Mouse (Mus musculus) forelimb bud, embryonic 11.5 days (tissue): ENCODE data around the gene Slx4ip.

ENCODE experiments used
- DNase-seq: peaks from one replicate; pipeline ENCODE4 v3.0.0-alpha.2; 2012; ENCODE audit warnings: low read depth, low spot score

Gene Slx4ip

GRCm38 (mm10) chr2:136947500-136947899, 56.5 kb downstream of the Slx4ip start:
- DNase-seq = no peak

- peak; percentile 13 for DNase-seq
These were observed 56.9 kb downstream of the Slx4ip start for GRCm38 (mm10) chr2:136947937-136948336.

- DNase-seq = no peak
These were observed 61.2 kb downstream of the Slx4ip start for GRCm38 (mm10) chr2:136952238-136952637.

DNA sequence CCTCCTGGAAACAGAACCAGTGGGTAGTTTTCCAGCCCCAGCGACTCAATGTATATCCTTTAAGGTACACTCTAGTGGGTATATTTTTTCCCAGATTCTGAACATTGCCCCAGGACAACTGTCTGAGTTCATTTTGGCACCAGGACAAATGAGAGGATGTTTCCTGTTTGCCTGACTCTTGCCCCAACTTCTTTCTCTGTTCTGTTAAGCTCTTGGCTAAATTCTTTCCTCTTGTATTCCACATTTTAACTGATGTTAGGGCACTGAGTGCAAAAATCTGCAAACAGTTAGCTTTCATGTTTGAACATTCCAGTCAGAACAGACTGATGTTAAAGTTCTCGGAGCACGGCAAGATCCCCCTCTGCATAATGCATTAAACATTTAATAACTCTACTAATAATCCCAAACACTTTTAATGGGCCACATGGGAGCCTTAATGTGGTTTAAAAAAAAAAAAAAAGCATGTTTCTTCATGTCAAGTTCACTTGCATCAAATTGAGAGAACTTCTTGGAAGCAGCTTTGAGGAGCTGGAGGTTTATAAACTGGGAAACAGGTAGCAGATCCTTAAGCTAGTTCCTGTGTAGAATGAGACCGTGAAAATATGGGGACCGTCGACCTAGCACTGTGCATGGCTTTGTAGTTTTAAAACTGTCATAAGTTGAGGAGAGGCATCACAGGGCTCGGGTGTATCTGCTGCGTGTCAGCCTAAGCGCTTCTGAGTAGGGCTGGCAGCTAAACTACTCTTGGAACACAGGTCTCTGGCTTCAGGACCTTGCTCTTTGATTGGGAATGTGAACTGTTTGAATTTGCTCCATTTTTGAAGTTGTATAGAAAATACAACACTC, 64.9 kb downstream of the Slx4ip start:
- DNase-seq = peak; percentile 42

DNA sequence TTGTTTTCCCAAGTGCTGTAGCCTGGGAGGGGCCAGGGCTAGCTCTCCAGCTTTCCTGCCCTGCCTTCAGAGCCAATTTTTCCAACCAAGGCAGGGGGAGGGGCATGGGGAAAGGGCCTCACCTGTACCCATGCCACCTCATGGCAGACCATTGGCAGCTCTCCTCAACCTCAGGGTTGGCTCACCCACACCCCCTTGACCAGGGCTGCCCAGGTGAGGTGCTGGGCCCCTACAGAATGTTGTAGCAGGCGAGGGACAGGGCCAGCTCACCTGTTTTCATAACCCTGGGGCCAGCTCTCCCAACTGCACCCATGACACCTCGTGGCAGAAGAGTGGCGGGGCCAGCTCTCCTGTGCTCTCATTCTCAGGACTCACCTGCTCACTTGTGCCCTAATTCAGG, 67.7 kb downstream of the Slx4ip start:
- no peak for DNase-seq

- no peak for DNase-seq
These were observed 84.8 kb downstream of the Slx4ip start for GRCm38 (mm10) chr2:136975774-136976173.

DNA sequence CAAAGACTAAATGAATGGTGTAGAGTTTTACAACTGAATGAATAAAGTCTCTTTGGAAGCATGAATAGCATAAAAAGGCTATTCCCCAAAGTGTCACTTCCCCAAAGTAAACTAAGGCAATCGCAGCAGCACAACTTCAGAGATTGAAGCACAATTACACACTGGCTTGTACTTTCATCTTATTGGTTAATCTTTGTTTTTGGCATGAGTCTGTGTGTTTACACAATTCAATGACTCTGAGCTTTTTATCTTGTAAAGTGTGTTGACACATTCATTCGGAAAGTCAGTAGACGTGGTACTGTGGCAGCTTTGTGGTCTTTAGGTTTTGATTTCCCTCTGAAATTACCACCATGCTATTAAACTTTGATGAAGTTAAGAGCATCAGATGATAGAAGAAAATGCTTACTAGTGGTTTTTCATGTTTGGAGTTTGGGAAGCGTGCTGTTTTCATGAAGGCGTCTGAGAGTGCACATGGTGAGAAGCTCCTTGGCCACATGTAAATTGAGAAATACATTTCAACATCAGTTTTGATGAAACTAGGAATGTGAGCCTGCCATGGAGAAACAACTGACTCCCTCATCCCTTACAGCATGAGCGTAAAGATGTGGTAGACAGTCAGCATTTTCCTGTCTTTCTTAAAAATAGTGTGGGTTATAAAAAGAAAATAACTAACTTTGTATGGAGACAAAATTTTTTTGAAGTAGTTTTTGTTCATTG, 88.2 kb downstream of the Slx4ip start:
- no peak for DNase-seq

GRCm38 (mm10) chr2:136981062-136981879, 90.3 kb downstream of the Slx4ip start:
- no peak for DNase-seq

DNA sequence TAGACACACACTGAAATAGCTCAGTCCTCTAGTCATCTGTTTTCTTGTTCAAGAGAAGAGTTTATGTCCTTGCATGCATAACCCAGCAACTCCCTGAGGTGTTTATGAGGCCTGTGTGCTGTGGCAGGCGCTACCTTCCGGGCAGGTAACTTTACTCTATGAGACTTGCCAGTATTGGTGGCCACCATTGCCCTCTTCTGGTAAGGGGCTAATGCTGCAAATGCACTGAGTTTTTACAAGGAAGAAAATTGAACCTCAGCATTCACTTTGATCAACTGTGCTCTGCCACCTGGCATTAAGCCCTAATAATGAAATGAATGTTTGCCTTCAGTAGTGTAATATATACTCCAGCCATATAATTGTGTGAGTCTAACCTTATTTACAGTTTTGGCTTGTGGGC, 92.9 kb downstream of the Slx4ip start:
- DNase-seq = no peak

- no peak for DNase-seq
These were observed 95.1 kb downstream of the Slx4ip start for GRCm38 (mm10) chr2:136985998-136986730.

DNA sequence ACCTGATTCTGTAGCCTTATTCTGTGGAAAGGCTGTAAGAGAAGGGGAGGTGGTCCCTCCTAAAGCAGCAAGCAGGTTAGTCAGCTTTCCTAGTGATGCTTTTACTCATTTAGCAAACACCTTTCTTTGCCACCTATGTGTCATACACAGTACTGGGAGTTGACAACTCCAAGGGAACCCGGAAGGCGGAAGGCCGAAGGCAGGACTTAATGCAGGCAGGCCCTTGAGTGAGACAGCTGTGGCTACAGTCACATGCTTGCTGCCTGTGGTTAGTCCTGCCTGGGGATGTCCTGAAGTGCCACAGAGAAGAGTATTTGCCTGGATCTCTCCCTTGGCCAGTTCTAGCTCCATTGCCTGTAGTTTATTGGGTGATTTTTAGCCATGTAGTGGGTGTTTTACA, 102.1 kb downstream of the Slx4ip start:
- no peak for DNase-seq

- DNase-seq = peak; percentile 11
These were observed 106.1 kb downstream of the Slx4ip start for GRCm38 (mm10) chr2:136997104-136997503.

DNA sequence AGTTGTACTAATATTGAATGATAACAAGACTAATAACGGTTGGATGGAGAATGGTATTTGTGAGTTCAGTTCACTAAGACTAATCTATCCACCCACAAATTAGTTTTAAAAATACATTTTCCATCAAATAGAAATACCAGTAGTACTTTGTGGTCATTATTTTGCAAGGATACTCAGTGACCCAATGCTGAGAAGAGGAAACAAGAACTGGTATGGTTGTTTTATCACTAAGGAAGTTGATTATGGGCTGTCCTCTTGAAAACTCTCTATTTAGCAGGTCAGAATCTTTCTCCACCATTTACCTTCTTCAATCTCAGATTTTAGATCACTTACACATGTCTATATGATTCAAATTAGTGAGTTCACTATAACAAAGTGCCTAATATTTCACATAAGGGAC, 111.0 kb downstream of the Slx4ip start:
- DNase-seq = no peak

GRCm38 (mm10) chr2:137006656-137007055, 115.6 kb downstream of the Slx4ip start:
- DNase-seq = no peak

DNA sequence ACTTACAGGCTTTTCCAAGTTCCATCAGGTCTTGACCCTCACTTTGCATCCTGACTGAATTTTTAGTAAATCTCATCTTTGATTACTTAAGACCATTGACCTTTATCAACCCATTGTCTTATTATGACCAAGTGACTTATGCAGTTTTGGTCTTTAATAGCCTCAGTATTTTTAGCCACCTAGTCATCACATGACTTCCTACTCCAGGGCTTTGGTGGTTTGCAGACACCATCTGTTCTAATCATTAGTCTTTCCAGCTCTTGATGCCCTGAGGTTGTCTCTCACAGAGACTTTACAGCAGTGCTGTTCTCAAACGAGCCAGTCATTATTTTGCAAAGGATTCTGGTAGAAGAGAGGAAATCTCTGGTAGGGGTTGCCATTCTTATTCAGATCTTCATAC, 121.0 kb downstream of the Slx4ip start:
- DNase-seq = no peak

GRCm38 (mm10) chr2:137013151-137013550, 122.1 kb downstream of the Slx4ip start:
- no peak for DNase-seq

DNA sequence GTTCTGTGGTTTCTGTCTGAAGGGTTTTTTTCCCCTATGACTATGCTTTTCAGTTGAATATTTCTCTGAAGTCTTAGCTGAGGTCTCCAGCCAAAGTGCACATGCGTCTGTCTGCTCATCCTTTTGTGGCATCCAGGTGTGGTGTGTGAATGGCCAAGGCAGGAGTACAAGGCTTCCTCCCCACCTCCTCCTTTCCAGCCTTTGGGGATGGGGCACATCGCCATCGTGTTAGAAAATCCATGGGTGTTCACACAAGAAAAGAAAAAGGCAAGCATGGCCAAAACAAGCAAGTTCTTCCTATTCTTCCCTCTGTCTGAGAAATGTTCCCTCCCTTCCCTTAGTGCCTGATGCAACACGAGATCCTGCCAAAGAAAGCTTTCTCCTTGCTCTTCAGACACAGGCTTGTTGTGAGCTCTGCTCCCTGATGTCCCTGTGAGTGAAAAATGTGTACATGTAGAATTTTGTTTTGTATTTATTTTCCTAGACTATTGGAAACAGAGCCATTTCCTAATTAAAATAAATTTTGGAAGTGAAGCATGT, 122.9 kb downstream of the Slx4ip start:
- no peak for DNase-seq

DNA sequence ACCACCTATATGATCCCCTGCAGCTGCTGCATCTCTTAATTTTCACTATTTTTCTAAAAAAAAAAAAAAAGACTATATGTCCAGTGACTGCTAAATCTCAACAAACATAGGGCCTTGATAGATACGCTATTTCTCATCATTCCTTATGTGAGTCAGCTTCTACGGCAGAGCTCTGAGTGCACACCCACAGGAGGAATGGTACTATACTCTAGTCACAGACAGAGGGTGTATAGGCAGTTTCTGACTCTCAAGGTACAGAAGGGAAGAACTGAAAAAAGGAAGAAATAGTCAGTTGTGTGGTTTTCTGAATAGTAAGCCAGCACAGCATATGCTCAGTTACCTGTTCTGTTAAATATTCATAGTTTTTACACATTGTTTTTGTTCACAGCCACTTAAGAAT, 123.4 kb downstream of the Slx4ip start:
- DNase-seq = no peak

DNA sequence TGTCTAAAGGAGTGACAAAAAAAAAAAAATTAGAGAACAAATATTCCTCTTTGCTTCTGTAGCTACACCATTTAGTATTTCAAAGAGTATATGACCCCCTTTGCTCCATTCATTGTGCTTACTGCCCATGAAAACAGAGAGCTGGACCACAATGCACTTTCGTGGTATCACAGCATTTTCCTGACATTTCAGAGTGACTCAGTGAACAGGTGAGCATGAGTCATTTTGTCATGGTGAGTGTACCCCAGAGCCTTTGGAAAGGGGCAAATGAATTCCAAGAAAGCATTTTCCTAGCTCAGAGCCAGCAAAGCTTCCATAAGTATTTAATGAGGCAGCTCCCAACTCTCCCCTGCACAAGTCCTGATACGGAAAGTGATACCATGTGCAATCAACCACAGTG, 153.1 kb downstream of the Slx4ip start:
- no peak for DNase-seq

DNA sequence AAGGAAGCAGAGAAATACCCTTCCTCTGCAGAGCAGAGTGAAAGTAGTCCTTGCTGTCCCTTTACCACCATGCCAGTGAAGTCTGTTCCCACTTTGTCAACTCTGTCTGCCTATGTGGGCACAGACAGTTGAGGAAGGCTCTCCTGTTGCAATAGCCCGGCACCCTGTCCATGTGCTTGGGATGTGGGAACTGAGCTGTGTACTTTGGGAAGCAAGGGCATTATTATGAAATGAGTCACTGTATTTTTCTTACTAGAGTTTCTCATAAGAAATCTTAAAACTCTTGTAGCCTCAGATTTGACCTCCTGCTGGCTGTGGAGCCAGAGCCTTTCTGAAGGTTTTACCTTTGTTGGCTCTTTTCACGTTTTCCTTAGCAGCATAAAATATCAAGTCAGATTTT, 158.3 kb downstream of the Slx4ip start:
- no peak for DNase-seq

GRCm38 (mm10) chr2:137049906-137050305, 158.9 kb downstream of the Slx4ip start:
- DNase-seq = no peak
